Mouse (Mus musculus) Patski (cell line): ENCODE results near the gene Fam120c. TPM values are rescaled to one million over a fixed set of nuclear protein-coding genes. Genes with fewer than 3 reads are reported as not detected.

ENCODE experiments used
- ATAC-seq: fragments of 100-300 bp; one replicate; pipeline ENCODE4 v1.8.0; 2021
- CTCF ChIA-PET: fragments of 350-600 bp; sonication (Branson Sonifier 250); formaldehyde crosslinking; loops from one replicate; lab custom pipeline; 2022; ENCODE audit warnings: inconsistent platforms; lab: Charles Lee
- POLR2A ChIA-PET: fragments of 350-600 bp; sonication (Branson Sonifier 250); formaldehyde crosslinking; loops from one replicate; lab custom pipeline; 2022; ENCODE audit warnings: antibody characterized with exemption, inconsistent platforms; lab: Charles Lee
- DNase-seq: peaks from one replicate; pipeline ENCODE4 v3.0.0-alpha.2; 2011; ENCODE audit warnings: low read depth, low spot score
- H3K27me3 ChIP-seq: fragments of 371-371 bp; one replicate; pipeline ENCODE4 v1.5.1; 2021
- CTCF ChIP-seq: fragments of 100-300 bp; IDR thresholded peaks from one replicate; pipeline ENCODE4 v1.5.1; 2021
- in situ Hi-C: fragments of 300-500 bp; cut with MboI; formaldehyde crosslinking; loops from 3 replicates; pipeline ENCODE4 v1.11.1; 2018; ENCODE audit warnings: low pct_unique_long_range_greater_than_20kb, mixed read lengths
- polyA plus RNA-seq: library from polyadenylated mRNA; unstranded; gene quantifications from one replicate; pipeline ENCODE4 v1.2.3, GENCODE M21; 2021

Gene Fam120c
- polyA plus RNA-seq, 1 experiment from 2014 or later, result 9.3 TPM

- in situ Hi-C loops, result loop anchor here (25.0 kb wide), 1 partner anchor 492 kb away; the partner anchor contains the start of genes Hsd17b10, Ribc1 and Smc1a
- peak; percentile 94 for ATAC-seq
These were observed 176.7 kb downstream of the Fam120c start, which contains the start of gene Phf8 for GRCm38 (mm10) chrX:151520458-151521322. Gene Phf8 (plus strand): TSS chrX:151520672.

More at GRCm38 (mm10) chrX:151520458-151521322, 176.7 kb downstream of the Fam120c start, which contains the start of gene Phf8:
- ChIA-PET POLR2A (interaction anchor here (1.9 kb wide), 1 partner anchor 28 kb away, joined by 5 read pairs; no protein-coding TSS in a partner anchor), CTCF (no interaction called here)
- no peak for TF ChIP-seq CTCF
- peak; percentile 57 for DNase-seq
- peaks cover 4% of the 10 kb centered on the region for H3K27me3 ChIP-seq

Other genes starting within 250 kb of the Fam120c start
- gene Tsr2, start 247.6 kb upstream of the Fam120c start, polyA plus RNA-seq, result 20.6 TPM
- 0.03 TPM for gene Wnk3, start 146.1 kb upstream of the Fam120c start, polyA plus RNA-seq
- 13.4 TPM for gene Phf8, start 176.5 kb downstream of the Fam120c start, polyA plus RNA-seq